Mouse (Mus musculus) ES-E14 (cell line): Measurements from ENCODE around the gene Slc4a3.

Experiments
- MAFK ChIP-seq: IDR thresholded peaks from 2 replicates; pipeline ENCODE4 v1.6.1; 2014; ENCODE audit warnings: mild to moderate bottlenecking, low read depth, low read length, inconsistent platforms; ENCODE audit not compliant: insufficient read depth
- ZNF384 ChIP-seq: IDR thresholded peaks from 2 replicates; pipeline ENCODE4 v1.6.1; 2012; ENCODE audit warnings: low read depth, low read length, inconsistent platforms

- TF ChIP-seq MAFK: no peak
- TF ChIP-seq ZNF384: no peak
Measured at GRCm38 (mm10) chr1:75609264-75609662, 63.2 kb downstream of the Slc4a3 start.
